ENCODE assay signal across 8 mouse cellular contexts in genomic region chr3:121425861-121426620, GRCm38 (mm10). TPM values are rescaled to one million over a fixed set of nuclear protein-coding genes. Genes with fewer than 3 reads are reported as not detected.
DNase-seq lines count a peak whose midpoint lies in the region; ATAC-seq and TF ChIP-seq lines count a peak whose summit lies in the region.

Gene Cnn3 (plus strand): TSS chr3:121426497.

- peak; percentile 14 to 21 for DNase-seq in CD8-positive naive resting alpha-beta T cell, adult 2 months (ENCODE audit: low read depth in 2 of 2, low spot score in 2 of 2)
- DNase-seq in c-Kit-positive CD71-positive TER-119-positive erythroid progenitor cells, embryonic 14.5 days (ENCODE audit: low spot score) = peak; percentile 65
- peak; percentile 97 to 99 for DNase-seq in kidney, postnatal 25 days
- peak; percentile 67 to 72 (median 68) for DNase-seq in liver, embryonic 14.5 days (ENCODE audit: low read depth in 3 of 3, low spot score in 3 of 3)
- peak; percentile 94 for DNase-seq in stomach, postnatal 0 days (ENCODE audit: low spot score)

- TF ChIP-seq EP300 in liver, embryonic 14.5 days (IDR thresholded peaks at IDR 0.05; ENCODE audit: low read depth) = no peak
- TF ChIP-seq EP300 in stomach, postnatal 0 days (optimal IDR thresholded peaks at IDR 0.05) = no peak

- H3K4me1 ChIP-seq in forebrain, embryonic 12.5 days = peaks cover 38% of the 10 kb centered on the region
- peaks cover 30% of the 10 kb centered on the region for H3K4me1 ChIP-seq in heart, embryonic 16.5 days (ENCODE audit: control insufficient read depth, insufficient read depth, low read length)
- peaks cover 9 to 13% of the 10 kb centered on the region in 2 experiments for H3K4me1 ChIP-seq in liver, embryonic 14.5 days (replicated peaks; ENCODE audit: control insufficient read depth in 2 of 2, insufficient read depth in 2 of 2, low read length in 1 of 2)
- H3K4me1 ChIP-seq in neural tube, embryonic 12.5 days = peaks cover 35% of the 10 kb centered on the region
- H3K4me1 ChIP-seq in stomach, postnatal 0 days (replicated peaks; ENCODE audit: control insufficient read depth, insufficient read depth) = 0 out of 2 replicates have a peak, but pooled peaks cover 5% of the 10 kb centered on the region

- no peaks in the 10 kb centered on the region for H3K36me3 ChIP-seq in forebrain, embryonic 12.5 days (replicated peaks)
- H3K36me3 ChIP-seq in heart, embryonic 16.5 days (ENCODE audit: control insufficient read depth, insufficient read depth) = no peaks in the 10 kb centered on the region
- H3K36me3 ChIP-seq in liver, embryonic 14.5 days (replicated peaks; ENCODE audit: control insufficient read depth, insufficient read depth, low read depth) = no peaks in the 10 kb centered on the region
- no peaks in the 10 kb centered on the region for H3K36me3 ChIP-seq in neural tube, embryonic 12.5 days
- no peaks in the 10 kb centered on the region for H3K36me3 ChIP-seq in stomach, postnatal 0 days (ENCODE audit: control insufficient read depth, insufficient read depth, low read length)

- ATAC-seq in forebrain, embryonic 12.5 days (ENCODE audit: low FRiP score) = peak; percentile 91
- peak; percentile 90 for ATAC-seq in heart, embryonic 16.5 days (replicated peaks; ENCODE audit: extremely low read depth, insufficient read depth, low FRiP score)
- ATAC-seq in liver, embryonic 14.5 days (ENCODE audit: insufficient read depth) = peak; percentile 88
- peak; percentile 93 for ATAC-seq in neural tube, embryonic 12.5 days (ENCODE audit: low FRiP score, low read depth)
- ATAC-seq in stomach, postnatal 0 days (ENCODE audit: low FRiP score, low TSS enrichment) = peak; percentile 92

- under 1% methylated on average over 51 of the region's 66 CpGs for WGBS in forebrain, embryonic 12.5 days
- WGBS in heart, embryonic 16.5 days = under 1% methylated on average over 64 of the region's 66 CpGs
- under 1% methylated on average over 62 of the region's 66 CpGs for WGBS in liver, embryonic 14.5 days (ENCODE audit: insufficient replicate concordance)
- under 1% methylated on average over 64 of the region's 66 CpGs for WGBS in neural tube, embryonic 12.5 days
- WGBS in stomach, postnatal 0 days = under 1% methylated on average over 44 of the region's 66 CpGs

- peak within 1 kb of the TSS; percentile 89 for H3K4me3 ChIP-seq in forebrain, embryonic 12.5 days (replicated peaks)
- peak within 1 kb of the TSS; percentile 60 for H3K4me3 ChIP-seq in heart, embryonic 16.5 days (ENCODE audit: low read length)
- H3K4me3 ChIP-seq in liver, embryonic 14.5 days (ENCODE audit: insufficient read depth in 1 of 2, low read depth in 2 of 2, low read length in 2 of 2) = peak within 1 kb of the TSS; percentile 66 to 77
- peak within 1 kb of the TSS; percentile 89 for H3K4me3 ChIP-seq in neural tube, embryonic 12.5 days
- H3K4me3 ChIP-seq in stomach, postnatal 0 days (ENCODE audit: low read depth, low read length) = peak within 1 kb of the TSS; percentile 79

- peak within 1 kb of the TSS; percentile 87 for H3K4me2 ChIP-seq in forebrain, embryonic 12.5 days
- peak within 1 kb of the TSS; percentile 76 for H3K4me2 ChIP-seq in heart, embryonic 16.5 days (ENCODE audit: low read depth, low read length)
- peak within 1 kb of the TSS; percentile 94 for H3K4me2 ChIP-seq in liver, embryonic 14.5 days (ENCODE audit: low read depth)
- H3K4me2 ChIP-seq in neural tube, embryonic 12.5 days (replicated peaks) = peak within 1 kb of the TSS; percentile 78
- H3K4me2 ChIP-seq in stomach, postnatal 0 days (replicated peaks; ENCODE audit: low read depth) = peak within 1 kb of the TSS; percentile 82

- H3K9ac ChIP-seq in forebrain, embryonic 12.5 days = peak within 1 kb of the TSS; percentile 95
- peak within 1 kb of the TSS; percentile 97 for H3K9ac ChIP-seq in heart, embryonic 16.5 days (ENCODE audit: low read length)
- H3K9ac ChIP-seq in liver, embryonic 14.5 days (replicated peaks) = peak within 1 kb of the TSS; percentile 73
- peak within 1 kb of the TSS; percentile 98 for H3K9ac ChIP-seq in neural tube, embryonic 12.5 days
- peak within 1 kb of the TSS; percentile 96 for H3K9ac ChIP-seq in stomach, postnatal 0 days (ENCODE audit: low read length)

- H3K27ac ChIP-seq in forebrain, embryonic 12.5 days = peak within 1 kb of the TSS; percentile 99
- H3K27ac ChIP-seq in heart, embryonic 16.5 days (ENCODE audit: low read length) = peak within 1 kb of the TSS; percentile 98
- H3K27ac ChIP-seq in liver, embryonic 14.5 days = peak within 1 kb of the TSS; percentile 41
- peak within 1 kb of the TSS; percentile 98 for H3K27ac ChIP-seq in neural tube, embryonic 12.5 days
- H3K27ac ChIP-seq in stomach, postnatal 0 days (replicated peaks) = peak within 1 kb of the TSS; percentile 98

- peaks cover 8% of the 10 kb centered on the region; the same call in 1 of the 2 replicates for H3K27me3 ChIP-seq in forebrain, embryonic 12.5 days
- H3K27me3 ChIP-seq in heart, embryonic 16.5 days (ENCODE audit: control insufficient read depth, insufficient read depth, low read length) = no peaks in the 10 kb centered on the region
- H3K27me3 ChIP-seq in liver, embryonic 14.5 days (ENCODE audit: control insufficient read depth, insufficient read depth, low read length) = peaks cover 3% of the 10 kb centered on the region; the same call in 1 of the 2 replicates
- no peaks in the 10 kb centered on the region for H3K27me3 ChIP-seq in neural tube, embryonic 12.5 days (replicated peaks)
- no peaks in the 10 kb centered on the region for H3K27me3 ChIP-seq in stomach, postnatal 0 days (ENCODE audit: control insufficient read depth, insufficient read depth, low read length)

- no peak for TF ChIP-seq CTCF in liver, embryonic 14.5 days (IDR thresholded peaks at IDR 0.05; ENCODE audit: low read depth)
- peak; percentile 28; the same call in 1 of the 2 replicates for TF ChIP-seq CTCF in stomach, postnatal 0 days (IDR thresholded peaks at IDR 0.05; ENCODE audit: low read depth)

- no peaks in the 10 kb centered on the region for H3K9me3 ChIP-seq in forebrain, embryonic 12.5 days
- H3K9me3 ChIP-seq in heart, embryonic 16.5 days (replicated peaks; ENCODE audit: control insufficient read depth, low read length) = no peaks in the 10 kb centered on the region
- no peaks in the 10 kb centered on the region for H3K9me3 ChIP-seq in liver, embryonic 14.5 days (ENCODE audit: control insufficient read depth, low read length)
- no peaks in the 10 kb centered on the region for H3K9me3 ChIP-seq in neural tube, embryonic 12.5 days
- no peaks in the 10 kb centered on the region for H3K9me3 ChIP-seq in stomach, postnatal 0 days (ENCODE audit: control insufficient read depth, low read length)

RNA-seq across cellular contexts. Expression of gene Cnn3, which starts in this region (rescaled TPM):
- 831 and 838 TPM in 2 replicates for polyA plus RNA-seq in forebrain, embryonic 12.5 days (2016; fragmentation: Nextera tagmentation; extraction: Ambion mirVana)
- polyA plus RNA-seq in heart, embryonic 16.5 days (2015; fragmentation: Nextera tagmentation; extraction: Ambion mirVana) = 370 and 406 TPM in 2 replicates
- polyA plus RNA-seq in liver, embryonic 14.5 days (2012; rRNA removed) = 52.9 and 62.7 TPM in 2 replicates
- 82.7 and 90.1 TPM in 2 replicates for polyA plus RNA-seq in liver, embryonic 14.5 days (2014; fragmentation: Nextera tagmentation; extraction: Ambion mirVana)
- 909 and 919 TPM in 2 replicates for polyA plus RNA-seq in neural tube, embryonic 12.5 days (2016; fragmentation: Nextera tagmentation; extraction: Ambion mirVana)
- 280 and 301 TPM in 2 replicates for polyA plus RNA-seq in stomach, postnatal 0 days (2015; fragmentation: Nextera tagmentation; extraction: Ambion mirVana)

Comparison
In these comparisons a context has a peak if more than half of its experiments do, and no peak if none do; other contexts are left out.
1. Peak in every context shown above with its lines: DNase-seq, ATAC-seq, H3K4me3 ChIP-seq and H3K27ac ChIP-seq.
2. DNase-seq: peak in every context shown above with its lines; median percentile 98 in kidney, postnatal 25 days; 94 in stomach, postnatal 0 days; 68 in liver, embryonic 14.5 days; 65 in c-Kit-positive CD71-positive TER-119-positive erythroid progenitor cells, embryonic 14.5 days; 18 in CD8-positive naive resting alpha-beta T cell, adult 2 months.
3. H3K27ac ChIP-seq: peak in every context shown above with its lines; median percentile 99 in forebrain, embryonic 12.5 days; 98 in heart, embryonic 16.5 days; 98 in neural tube, embryonic 12.5 days; 98 in stomach, postnatal 0 days; 41 in liver, embryonic 14.5 days.